Mouse (Mus musculus) spleen, postnatal 10 days (tissue): ENCODE results near the gene Cep135.
A peak's percentile ranks its signal among the peaks of the same experiment; 100 is the strongest.

Experiments
- DNase-seq, 2 experiments: peaks; one replicate each; pipeline ENCODE4 v3.0.0; 2021 to 2022; ENCODE audit warnings: low spot score in 2 of 2

Cep135 gene

GRCm38 (mm10) chr5:76645091-76645868, 56.8 kb downstream of the Cep135 start:
- no peak for DNase-seq

- no peak for DNase-seq
Observed at GRCm38 (mm10) chr5:76649897-76650296, 61.4 kb downstream of the Cep135 start.

GRCm38 (mm10) chr5:76651151-76651725, 62.7 kb downstream of the Cep135 start:
- no peak for DNase-seq

- no peak for DNase-seq
Observed at GRCm38 (mm10) chr5:76656212-76656611, 67.7 kb downstream of the Cep135 start, which contains the start of gene C530008M17Rik. C530008M17Rik (plus strand) TSS chr5:76656512.

GRCm38 (mm10) chr5:76657245-76658083, 69.0 kb downstream of the Cep135 start:
- DNase-seq, result peak; percentile 67 to 74

- DNase-seq, result peak; percentile 77
Observed at GRCm38 (mm10) chr5:76658084-76658934, 69.8 kb downstream of the Cep135 start.

- DNase-seq, result no peak
Observed at GRCm38 (mm10) chr5:76659958-76660635, 71.6 kb downstream of the Cep135 start.

- no peak for DNase-seq
Observed at GRCm38 (mm10) chr5:76661310-76661709, 72.8 kb downstream of the Cep135 start.

GRCm38 (mm10) chr5:76664936-76665335, 76.4 kb downstream of the Cep135 start:
- no peak for DNase-seq

- no peak for DNase-seq
Observed at GRCm38 (mm10) chr5:76665421-76665820, 76.9 kb downstream of the Cep135 start.

- no peak for DNase-seq
Observed at GRCm38 (mm10) chr5:76666026-76666756, 77.7 kb downstream of the Cep135 start.

GRCm38 (mm10) chr5:76668118-76668517, 79.6 kb downstream of the Cep135 start:
- no peak for DNase-seq

GRCm38 (mm10) chr5:76668547-76668946, 80.0 kb downstream of the Cep135 start:
- no peak for DNase-seq

- DNase-seq, result no peak
Observed at GRCm38 (mm10) chr5:76670183-76670582, 81.7 kb downstream of the Cep135 start.

GRCm38 (mm10) chr5:76674022-76674653, 85.6 kb downstream of the Cep135 start:
- DNase-seq, result no peak

- DNase-seq, result no peak
Observed at GRCm38 (mm10) chr5:76675369-76675768, 86.9 kb downstream of the Cep135 start.

GRCm38 (mm10) chr5:76680959-76681358, 92.5 kb downstream of the Cep135 start:
- no peak for DNase-seq

- no peak for DNase-seq
Observed at GRCm38 (mm10) chr5:76681895-76682656, 93.6 kb downstream of the Cep135 start.

- DNase-seq, result no peak
Observed at GRCm38 (mm10) chr5:76683455-76683854, 95.0 kb downstream of the Cep135 start.
